ENCODE assay signal across 29 mouse cellular contexts in genomic region chr5:66909962-66910361, GRCm38 (mm10).
DNase-seq lines count a peak whose midpoint lies in the region; ATAC-seq lines count a peak whose summit lies in the region.
"Had no signal": no experiment of that assay in that cellular context is flagged by ENCODE, and none has a peak within 500 bp of the region (broad histone marks: within the 10 kb centered on the region; RNA-seq: fewer than 3 reads in every experiment).

No protein-coding gene starts in this region.

- H3K9me3 ChIP-seq in forebrain, embryonic 14.5 days (replicated peaks; ENCODE audit: control insufficient read depth, low read length) = no peaks in the 10 kb centered on the region
- H3K9me3 ChIP-seq in forebrain, embryonic 12.5 days = no peaks in the 10 kb centered on the region
- no peaks in the 10 kb centered on the region; the same call in 1 of the 2 replicates for H3K9me3 ChIP-seq in lung, embryonic 15.5 days
- H3K9me3 ChIP-seq: embryonic facial prominence, embryonic 13.5 days; heart, embryonic 10.5 days; heart, embryonic 15.5 days; hindbrain, embryonic 13.5 days; midbrain, embryonic 10.5 days had no signal

- H3K9ac ChIP-seq in forebrain, embryonic 14.5 days (ENCODE audit: low read length) = no peak overlapping the region
- H3K9ac ChIP-seq in forebrain, embryonic 12.5 days = no peak overlapping the region
- no peak overlapping the region for H3K9ac ChIP-seq in lung, embryonic 15.5 days
- H3K9ac ChIP-seq: embryonic facial prominence, embryonic 13.5 days; heart, embryonic 15.5 days; hindbrain, embryonic 13.5 days; limb, embryonic 13.5 days had no signal

- H3K4me2 ChIP-seq in forebrain, embryonic 14.5 days (ENCODE audit: low read length) = no peak overlapping the region
- H3K4me2 ChIP-seq in forebrain, embryonic 12.5 days = no peak overlapping the region
- no peak overlapping the region for H3K4me2 ChIP-seq in lung, embryonic 15.5 days
- H3K4me2 ChIP-seq: embryonic facial prominence, embryonic 13.5 days; heart, embryonic 15.5 days; hindbrain, embryonic 13.5 days; limb, embryonic 13.5 days; liver, embryonic 11.5 days had no signal

- no peak overlapping the region for H3K27ac ChIP-seq in forebrain, embryonic 14.5 days (ENCODE audit: low read depth, low read length)
- no peak overlapping the region for H3K27ac ChIP-seq in forebrain, embryonic 12.5 days
- H3K27ac ChIP-seq in lung, embryonic 15.5 days = 0 out of 2 replicates have a peak overlapping the region, but pooled peaks have one; percentile 29
- H3K27ac ChIP-seq: embryonic facial prominence, embryonic 13.5 days; heart, embryonic 10.5 days; heart, embryonic 15.5 days; hindbrain, embryonic 13.5 days; layer of hippocampus, adult 2 months; limb, embryonic 13.5 days; midbrain, embryonic 10.5 days had no signal

- ATAC-seq in forebrain, embryonic 14.5 days = no peak
- ATAC-seq in forebrain, embryonic 12.5 days (ENCODE audit: low FRiP score) = no peak
- peak; percentile 11; the same call in 1 of the 2 replicates for ATAC-seq in lung, embryonic 15.5 days (ENCODE audit: borderline replicate concordance, extremely low read depth, low FRiP score, low TSS enrichment)
- ATAC-seq: intestine, postnatal 0 days; midbrain, embryonic 16.5 days had no signal

- no peaks in the 10 kb centered on the region for H3K27me3 ChIP-seq in forebrain, embryonic 14.5 days (replicated peaks; ENCODE audit: control insufficient read depth, insufficient read depth, low read length)
- no peaks in the 10 kb centered on the region for H3K27me3 ChIP-seq in forebrain, embryonic 12.5 days
- H3K27me3 ChIP-seq in lung, embryonic 15.5 days = no peaks in the 10 kb centered on the region
- H3K27me3 ChIP-seq: embryonic facial prominence, embryonic 13.5 days; hindbrain, embryonic 13.5 days; limb, embryonic 13.5 days had no signal

- 70% methylated on average over 2 of the region's 2 CpGs for WGBS in forebrain, embryonic 14.5 days
- 76% methylated on average over 2 of the region's 2 CpGs for WGBS in forebrain, embryonic 12.5 days
- 15% methylated on average over 2 of the region's 2 CpGs for WGBS in lung, embryonic 15.5 days

- H3K4me1 ChIP-seq in forebrain, embryonic 14.5 days (ENCODE audit: control insufficient read depth, insufficient read depth, low read length) = peaks cover 3% of the 10 kb centered on the region; the same call in 1 of the 2 replicates
- no peaks in the 10 kb centered on the region; the same call in 1 of the 2 replicates for H3K4me1 ChIP-seq in forebrain, embryonic 12.5 days
- peaks cover 33% of the 10 kb centered on the region for H3K4me1 ChIP-seq in lung, embryonic 15.5 days
- H3K4me1 ChIP-seq: heart, embryonic 15.5 days; midbrain, embryonic 10.5 days had no signal

- no peak overlapping the region for H3K4me3 ChIP-seq in forebrain, embryonic 14.5 days (ENCODE audit: low read depth, low read length)
- H3K4me3 ChIP-seq in forebrain, embryonic 12.5 days (replicated peaks) = no peak overlapping the region
- H3K4me3 ChIP-seq in lung, embryonic 15.5 days = no peak overlapping the region
- H3K4me3 ChIP-seq: embryonic facial prominence, embryonic 13.5 days; erythroblast, embryonic 14.5 days; heart, embryonic 10.5 days; heart, embryonic 15.5 days; hindbrain, embryonic 13.5 days; layer of hippocampus, adult 2 months; limb, embryonic 13.5 days; midbrain, embryonic 10.5 days had no signal

- no peaks in the 10 kb centered on the region for H3K36me3 ChIP-seq in forebrain, embryonic 14.5 days (ENCODE audit: control insufficient read depth, insufficient read depth, low read length)
- no peaks in the 10 kb centered on the region for H3K36me3 ChIP-seq in forebrain, embryonic 12.5 days (replicated peaks)
- no peaks in the 10 kb centered on the region for H3K36me3 ChIP-seq in lung, embryonic 15.5 days
- H3K36me3 ChIP-seq: embryonic facial prominence, embryonic 13.5 days; heart, embryonic 10.5 days; heart, embryonic 15.5 days; hindbrain, embryonic 13.5 days; limb, embryonic 13.5 days; midbrain, embryonic 10.5 days had no signal

- peak; percentile 37 for DNase-seq in forebrain, embryonic 14.5 days (ENCODE audit: low spot score)
- DNase-seq in lung, postnatal 14 days = no peak
- DNase-seq in Muller cell, postnatal 12 days (ENCODE audit: inconsistent ontology term) = peak; percentile 60
- peak; percentile 32 for DNase-seq in forelimb bud, embryonic 11.5 days (ENCODE audit: low read depth, low spot score)
- no peak for DNase-seq in layer of hippocampus, postnatal 14 days (ENCODE audit: low spot score in 2 of 2)
- no peak for DNase-seq in yolk sac, embryonic 10.5 days (ENCODE audit: low spot score)
- DNase-seq: adrenal gland, postnatal 10 days; B cell, adult 2 months; cerebellum, adult 11-12 months; cerebellum, adult 9-11 months; gastrocnemius, postnatal 14 days; heart, postnatal 36 days; kidney, postnatal 36 days; spleen, adult 18-20 months; thymus, adult 18-20 months; thymus, postnatal 25 days had no signal

Comparison
In these comparisons a context has a peak if more than half of its experiments do, and no peak if none do; other contexts are left out.
1. DNase-seq: peak in forebrain, embryonic 14.5 days (single experiment), Muller cell, postnatal 12 days (single experiment) and forelimb bud, embryonic 11.5 days (single experiment); none in lung, postnatal 14 days (single experiment), layer of hippocampus, postnatal 14 days (0 of 2) and yolk sac, embryonic 10.5 days (single experiment).